Mouse (Mus musculus): ENCODE data around the gene Fv1. TPM values are rescaled to one million over a fixed set of nuclear protein-coding genes. Genes with fewer than 3 reads are reported as not detected.

The Fv1 gene
- polyA plus RNA-seq, 1 experiment from 2014 or later: 16.7 TPM

Other genes starting within 250 kb of the Fv1 start
- gene Zfp979, start 226.5 kb upstream of the Fv1 start, polyA plus RNA-seq (2016; fragmentation: Nextera tagmentation; extraction: Ambion mirVana): 2.6 and 2.7 TPM in 2 replicates
- gene Zfp534, start 166.4 kb upstream of the Fv1 start, polyA plus RNA-seq (2016; fragmentation: Nextera tagmentation; extraction: Ambion mirVana): not detected in 2 replicates
- gene Zfp984, start 59.2 kb upstream of the Fv1 start, polyA plus RNA-seq (2016; fragmentation: Nextera tagmentation; extraction: Ambion mirVana): 5.8 and 7.4 TPM in 2 replicates
- gene Zfp933, start 20.6 kb upstream of the Fv1 start, polyA plus RNA-seq (2016; fragmentation: Nextera tagmentation; extraction: Ambion mirVana): 5.3 and 5.9 TPM in 2 replicates
- gene Miip, start 163 bp upstream of the Fv1 start, polyA plus RNA-seq (2016; fragmentation: Nextera tagmentation; extraction: Ambion mirVana): 73.8 and 79.9 TPM in 2 replicates
- gene Mfn2, start 35.7 kb downstream of the Fv1 start, polyA plus RNA-seq (2016; fragmentation: Nextera tagmentation; extraction: Ambion mirVana): 45.1 and 53.2 TPM in 2 replicates
- 26.9 and 28.2 TPM in 2 replicates for gene Plod1, start 67.8 kb downstream of the Fv1 start, polyA plus RNA-seq (2016; fragmentation: Nextera tagmentation; extraction: Ambion mirVana)
- 11.6 and 11.7 TPM in 2 replicates for gene 2510039O18Rik, start 71.9 kb downstream of the Fv1 start, polyA plus RNA-seq (2016; fragmentation: Nextera tagmentation; extraction: Ambion mirVana)
- not detected in 2 replicates for gene Nppb, start 116.8 kb downstream of the Fv1 start, polyA plus RNA-seq (2016; fragmentation: Nextera tagmentation; extraction: Ambion mirVana)
- gene Nppa, start 131.7 kb downstream of the Fv1 start, polyA plus RNA-seq (2016; fragmentation: Nextera tagmentation; extraction: Ambion mirVana): 0.25 and 0.67 TPM in 2 replicates
- 15.6 and 20.4 TPM in 2 replicates for gene Clcn6, start 169.8 kb downstream of the Fv1 start, polyA plus RNA-seq (2016; fragmentation: Nextera tagmentation; extraction: Ambion mirVana)
- 25.4 and 33.3 TPM in 2 replicates for gene Mthfr, start 170.1 kb downstream of the Fv1 start, polyA plus RNA-seq (2016; fragmentation: Nextera tagmentation; extraction: Ambion mirVana)
- 16.4 and 17.4 TPM in 2 replicates for gene Agtrap, start 219.1 kb downstream of the Fv1 start, polyA plus RNA-seq (2016; fragmentation: Nextera tagmentation; extraction: Ambion mirVana)